Mouse (Mus musculus) ES-E14 (cell line): ENCODE measurements around the gene Tmem253. TPM values are rescaled to one million over a fixed set of nuclear protein-coding genes. Genes with fewer than 3 reads are reported as not detected.

Experiments
- DNase-seq: peaks from one replicate; pipeline ENCODE4 v3.0.0-alpha.2; 2013; ENCODE audit warnings: low read depth, low spot score
- H3K27ac ChIP-seq: 2 replicates; pipeline ENCODE4 v1.5.1; 2012; ENCODE audit warnings: low read depth, mild to moderate bottlenecking, low read length, moderate library complexity, mixed read lengths; ENCODE audit not compliant: poor library complexity, insufficient read depth, severe bottlenecking
- H3K36me3 ChIP-seq: 2 replicates; pipeline ENCODE4 v1.6.1; 2012; ENCODE audit warnings: mild to moderate bottlenecking, low read length, moderate library complexity, mixed read lengths; ENCODE audit not compliant: control insufficient read depth, poor library complexity, insufficient read depth, severe bottlenecking
- H3K4me1 ChIP-seq, 2 experiments: fragments of 150-350 bp in 1 of 2; sonication (generic) in 1 of 2; 2 replicates each; pipeline ENCODE4 v1.6.1; 2012; ENCODE audit warnings: low read length in 2 of 2, mild to moderate bottlenecking in 1 of 2, mixed read lengths in 1 of 2; ENCODE audit not compliant: control insufficient read depth in 2 of 2, insufficient read depth in 2 of 2, poor library complexity in 1 of 2
- H3K4me3 ChIP-seq, 2 experiments: fragments of 150-350 bp in 1 of 2; sonication (generic) in 1 of 2; 2 replicates each; pipeline ENCODE4 v1.5.1; 2012; ENCODE audit warnings: low read length in 2 of 2, low read depth in 1 of 2, mild to moderate bottlenecking in 1 of 2, mixed read lengths in 1 of 2; ENCODE audit not compliant: insufficient read depth in 1 of 2, poor library complexity in 1 of 2, severe bottlenecking in 1 of 2
- H3K9ac ChIP-seq: 2 replicates; pipeline ENCODE4 v1.6.1; 2012; ENCODE audit warnings: low read depth, mild to moderate bottlenecking, low read length, mixed read lengths; ENCODE audit not compliant: poor library complexity, insufficient read depth, severe bottlenecking
- H3K9me3 ChIP-seq: fragments of 150-350 bp; sonication (generic); 2 replicates; pipeline ENCODE4 v1.6.1; 2012; ENCODE audit warnings: low read depth, mild to moderate bottlenecking, low read length; ENCODE audit not compliant: control insufficient read depth, insufficient read depth
- CHD2 ChIP-seq: IDR thresholded peaks from 2 replicates; pipeline ENCODE4 v1.6.1; 2014; ENCODE audit warnings: mild to moderate bottlenecking, low read depth, low read length, inconsistent platforms
- HCFC1 ChIP-seq: IDR thresholded peaks from 2 replicates; pipeline ENCODE4 v1.6.1; 2012; ENCODE audit warnings: low read length, inconsistent platforms, borderline replicate concordance; ENCODE audit not compliant: insufficient read depth
- MAFK ChIP-seq: IDR thresholded peaks from 2 replicates; pipeline ENCODE4 v1.6.1; 2014; ENCODE audit warnings: mild to moderate bottlenecking, low read depth, low read length, inconsistent platforms; ENCODE audit not compliant: insufficient read depth
- ZC3H11A ChIP-seq: IDR thresholded peaks from 2 replicates; pipeline ENCODE4 v1.6.1; 2012; ENCODE audit warnings: low read depth, mild to moderate bottlenecking, inconsistent platforms, low read length, borderline replicate concordance
- ZNF384 ChIP-seq: IDR thresholded peaks from 2 replicates; pipeline ENCODE4 v1.6.1; 2012; ENCODE audit warnings: low read depth, low read length, inconsistent platforms
- in situ Hi-C, 2 experiments: fragments of 600-800 bp; cut with MboI; formaldehyde crosslinking; loops; one replicate each; pipeline ENCODE4 v1.15.1; 2025; ENCODE audit warnings: low sequenced_read_pairs in 2 of 2, inconsistent platforms in 1 of 2; ENCODE audit not compliant: unreplicated experiment in 2 of 2
- total RNA-seq: library from RNA; depleted of rRNA; stranded (reverse); fragments of 300-350 nt; gene quantifications from 2 replicates; pipeline ENCODE4 v1.2.3, GENCODE M21; 2012

The Tmem253 gene
- total RNA-seq, 1 experiment = 3.6 TPM

GRCm38 (mm10) chr14:52003981-52004495 is 11.4 kb upstream of the Tmem253 start:
- peaks cover 0 to 9% of the 10 kb centered on the region in 2 experiments; a peak in 1 of 4 replicates for H3K4me1 ChIP-seq
- no peak overlapping the region for H3K4me3 ChIP-seq
- H3K9me3 ChIP-seq = no peaks in the 10 kb centered on the region
- TF ChIP-seq CHD2 (no peak), ZC3H11A (no peak), ZNF384 (no peak), MAFK (no peak), HCFC1 (no peak)
- DNase-seq = no peak
- in situ Hi-C loops = loop anchor here in 1 of 2 experiments (25.0 kb wide), 1 partner anchor 92 kb away; the partner anchor contains the start of genes Ndrg2, Rnase13 and Tppp2
- H3K27ac ChIP-seq = no peak overlapping the region
- peaks cover 42% of the 10 kb centered on the region for H3K36me3 ChIP-seq
- no peak overlapping the region for H3K9ac ChIP-seq

DNA sequence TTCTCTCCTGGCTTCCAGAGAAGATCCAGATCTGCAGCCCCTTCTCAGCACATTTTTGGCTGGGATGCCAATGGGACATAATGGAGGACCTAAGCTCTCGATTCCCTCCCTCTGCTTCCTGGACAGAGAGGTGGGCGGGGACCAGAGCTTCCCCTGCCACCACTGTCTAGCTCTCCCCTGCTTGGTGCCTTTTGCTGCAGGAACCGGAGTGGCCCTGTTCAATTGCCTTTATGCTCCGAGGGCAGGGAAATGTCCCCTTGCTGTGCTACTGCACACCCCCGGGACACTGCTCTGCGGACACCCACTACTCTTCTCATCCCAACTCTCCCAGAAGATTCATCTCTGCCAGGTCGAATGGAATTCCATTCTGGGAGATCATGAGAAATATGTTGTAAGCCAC is 10.3 kb upstream of the Tmem253 start:
- in situ Hi-C loops = loop anchor here in 1 of 2 experiments (25.0 kb wide), 1 partner anchor 93 kb away; the partner anchor contains the start of genes Ndrg2, Rnase13 and Tppp2
- H3K36me3 ChIP-seq = peaks cover 46% of the 10 kb centered on the region
- TF ChIP-seq HCFC1 = no peak
- no peak for DNase-seq
- peaks cover 6 to 11% of the 10 kb centered on the region in 2 experiments; a peak in 1 of 4 replicates for H3K4me1 ChIP-seq
- no peak overlapping the region for H3K9ac ChIP-seq
- H3K9me3 ChIP-seq = no peaks in the 10 kb centered on the region
- H3K4me3 ChIP-seq = no peak overlapping the region
- no peak overlapping the region for H3K27ac ChIP-seq

GRCm38 (mm10) chr14:52005616-52006015 is 9.8 kb upstream of the Tmem253 start:
- in situ Hi-C loops = loop anchor here in 1 of 2 experiments (25.0 kb wide), 1 partner anchor 93 kb away; the partner anchor contains the start of genes Ndrg2, Rnase13 and Tppp2
- Histone ChIP-seq H3K36me3 (peaks cover 46% of the 10 kb centered on the region), H3K9ac (no peak overlapping the region), H3K4me1 (peaks cover 6 to 11% of the 10 kb centered on the region in 2 experiments; a peak in 1 of 4 replicates), H3K27ac (no peak overlapping the region), H3K4me3 (no peak overlapping the region), H3K9me3 (no peaks in the 10 kb centered on the region)
- TF ChIP-seq ZC3H11A (no peak), HCFC1 (no peak), MAFK (no peak), ZNF384 (no peak), CHD2 (no peak)
- no peak for DNase-seq

GRCm38 (mm10) chr14:52006241-52006640 is 9.2 kb upstream of the Tmem253 start:
- no peak overlapping the region for H3K27ac ChIP-seq
- no peak overlapping the region for H3K9ac ChIP-seq
- TF ChIP-seq CHD2 = no peak
- H3K4me3 ChIP-seq = peak overlapping the region in 1 of 2 experiments; percentile 13; a peak in 1 of 4 replicates
- peaks cover 6 to 12% of the 10 kb centered on the region in 2 experiments; a peak in 3 of 4 replicates for H3K4me1 ChIP-seq
- no peak for DNase-seq
- H3K36me3 ChIP-seq = peaks cover 46% of the 10 kb centered on the region
- in situ Hi-C loops = loop anchor here in 1 of 2 experiments (25.0 kb wide), 1 partner anchor 94 kb away; the partner anchor contains the start of genes Ndrg2, Rnase13 and Tppp2
- no peaks in the 10 kb centered on the region for H3K9me3 ChIP-seq

DNA sequence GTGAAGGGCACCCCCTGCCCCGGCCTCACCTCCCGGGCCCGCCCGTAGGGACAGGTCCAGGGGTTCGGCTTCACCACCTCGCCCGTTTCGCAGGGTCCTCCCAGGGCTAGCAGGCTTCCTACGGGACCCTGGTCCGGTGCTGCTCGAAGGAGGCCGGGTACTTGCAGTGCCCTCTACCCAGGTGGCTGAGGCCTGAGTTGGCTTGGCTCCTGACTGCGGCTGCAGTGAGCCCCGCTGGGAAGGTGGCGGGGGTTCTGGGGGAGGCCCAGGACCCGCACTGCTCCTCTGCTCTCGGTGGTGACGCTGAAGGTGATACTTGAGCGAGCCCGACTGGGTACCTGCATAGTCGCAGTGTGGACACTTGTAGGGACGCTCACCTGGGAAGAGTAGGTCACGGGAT is 8.7 kb upstream of the Tmem253 start:
- Histone ChIP-seq H3K36me3 (peaks cover 46% of the 10 kb centered on the region), H3K27ac (no peak overlapping the region), H3K4me1 (peaks cover 6 to 14% of the 10 kb centered on the region in 2 experiments; a peak in 3 of 4 replicates), H3K9ac (0 out of 2 replicates have a peak overlapping the region, but pooled peaks have one; percentile 6), H3K9me3 (no peaks in the 10 kb centered on the region), H3K4me3 (peak overlapping the region in 1 of 2 experiments; percentile 13; a peak in 1 of 4 replicates)
- DNase-seq = no peak
- TF ChIP-seq ZNF384 (no peak), HCFC1 (no peak), CHD2 (no peak), MAFK (no peak), ZC3H11A (no peak)
- in situ Hi-C loops = loop anchor here in 1 of 2 experiments (25.0 kb wide), 1 partner anchor 94 kb away; the partner anchor contains the start of genes Ndrg2, Rnase13 and Tppp2
